Mouse (Mus musculus) cerebellum, postnatal 25 days (tissue): ENCODE measurements around the gene Man1c1.

ENCODE experiments used
- DNase-seq, 2 experiments: peaks; one replicate each; pipeline ENCODE4 v3.0.0; 2021; ENCODE audit warnings: mixed read lengths in 2 of 2

Gene Man1c1

GRCm38 (mm10) chr4:134572449-134573300 lies 131.4 kb downstream of the Man1c1 start:
- DNase-seq: no peak

DNA sequence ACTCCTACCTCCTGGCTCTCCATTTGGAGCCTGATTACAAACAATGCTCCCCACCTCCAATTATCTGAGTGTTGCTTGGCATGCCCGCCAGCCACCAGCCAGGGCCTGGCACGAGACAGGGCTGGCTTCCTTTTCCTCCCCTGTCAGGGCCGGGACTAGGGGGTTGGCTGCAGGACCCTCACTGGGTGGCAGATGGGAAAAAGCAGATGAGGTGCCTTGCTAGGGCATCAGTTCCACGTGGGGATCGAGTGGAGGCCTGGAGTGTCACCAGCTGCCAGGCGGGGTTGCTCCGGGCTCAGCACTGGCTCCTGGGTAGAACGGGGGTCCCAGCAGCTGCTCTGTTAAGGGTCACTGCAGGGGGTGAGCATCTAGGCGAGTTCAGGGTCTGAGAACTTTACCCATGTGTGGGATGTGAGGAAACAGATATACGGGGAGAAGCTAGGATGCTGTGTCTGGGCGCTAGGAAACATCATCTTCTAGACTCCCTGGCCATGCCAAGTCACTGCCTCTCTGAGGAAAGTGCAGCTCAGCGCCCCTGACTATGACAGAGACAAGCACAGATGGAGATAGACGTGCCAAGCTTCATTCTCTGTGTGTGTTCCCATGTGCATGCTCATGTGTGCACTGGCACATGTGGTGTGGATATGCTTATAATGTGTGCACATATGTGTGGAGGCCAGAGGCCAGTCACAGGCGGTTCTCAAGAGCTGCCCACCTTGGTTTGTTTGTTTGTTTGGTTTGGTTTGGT lies 133.2 kb downstream of the Man1c1 start:
- peak; percentile 46 to 55 for DNase-seq

DNA sequence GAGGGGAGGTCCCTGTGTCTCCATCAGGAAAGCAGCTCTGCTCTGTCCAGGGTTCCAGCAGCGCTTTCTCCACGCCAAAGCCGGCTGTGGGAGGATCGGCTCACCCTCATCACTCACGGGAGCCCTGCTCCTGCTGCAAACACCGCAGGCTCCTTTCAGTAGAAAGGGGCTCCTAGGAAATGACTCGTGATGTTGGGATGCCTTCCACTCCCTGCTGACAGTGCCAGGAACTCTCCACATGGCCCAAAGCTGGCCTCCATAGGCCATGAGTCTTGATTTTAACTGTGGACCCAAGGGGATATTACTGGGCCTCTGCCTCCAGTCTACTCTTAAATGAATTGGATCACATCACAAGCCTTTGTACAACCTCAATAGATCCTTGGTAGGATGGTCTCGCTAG lies 134.3 kb downstream of the Man1c1 start:
- no peak for DNase-seq

- peak; percentile 52 to 71 for DNase-seq
Measured at GRCm38 (mm10) chr4:134569205-134569604, 134.9 kb downstream of the Man1c1 start.

DNA sequence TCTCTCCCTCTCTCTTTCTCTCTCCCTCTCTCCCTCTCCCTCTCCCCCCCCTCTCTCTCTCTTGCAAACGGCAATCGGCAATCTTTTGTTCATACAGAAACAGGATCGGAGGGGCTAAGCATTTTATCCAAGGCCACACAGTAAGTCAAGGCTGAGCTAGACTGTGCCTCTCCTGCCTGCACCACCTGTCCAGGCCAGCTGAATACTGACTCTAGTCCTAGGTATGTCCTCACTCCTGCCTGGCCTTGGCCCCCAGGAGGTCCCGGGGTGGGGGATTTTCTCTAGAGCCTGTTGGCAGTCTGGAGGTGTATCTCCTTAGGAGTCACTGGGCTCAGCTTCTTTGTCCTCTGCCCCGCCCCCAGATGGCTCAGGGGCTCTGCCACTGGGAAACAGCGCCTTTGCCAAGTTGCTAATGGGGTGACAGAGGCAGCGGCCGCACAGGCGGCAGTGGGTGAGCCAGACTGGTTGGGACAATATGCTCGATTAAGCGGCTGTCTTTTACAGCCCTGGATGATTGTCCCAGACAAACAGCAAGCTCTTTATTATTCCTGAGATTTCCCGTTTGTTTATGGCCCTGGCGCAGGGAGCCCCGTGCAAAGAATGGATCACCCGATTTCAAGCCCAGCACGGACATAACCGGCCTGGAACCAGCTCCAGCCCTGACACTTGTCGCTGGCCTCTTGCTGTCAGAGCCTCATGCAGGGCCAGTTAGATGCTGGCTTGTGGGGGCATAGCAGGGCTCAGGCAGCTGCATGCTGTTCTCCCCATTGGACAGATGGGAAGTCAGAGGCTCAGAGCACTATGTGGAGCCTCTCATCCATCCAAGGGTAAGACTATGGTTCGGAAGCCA lies 136.5 kb downstream of the Man1c1 start:
- peak; percentile 52 to 72 for DNase-seq

- peak; percentile 56 to 60 for DNase-seq
Measured at GRCm38 (mm10) chr4:134564093-134564492, 140.0 kb downstream of the Man1c1 start.

DNA sequence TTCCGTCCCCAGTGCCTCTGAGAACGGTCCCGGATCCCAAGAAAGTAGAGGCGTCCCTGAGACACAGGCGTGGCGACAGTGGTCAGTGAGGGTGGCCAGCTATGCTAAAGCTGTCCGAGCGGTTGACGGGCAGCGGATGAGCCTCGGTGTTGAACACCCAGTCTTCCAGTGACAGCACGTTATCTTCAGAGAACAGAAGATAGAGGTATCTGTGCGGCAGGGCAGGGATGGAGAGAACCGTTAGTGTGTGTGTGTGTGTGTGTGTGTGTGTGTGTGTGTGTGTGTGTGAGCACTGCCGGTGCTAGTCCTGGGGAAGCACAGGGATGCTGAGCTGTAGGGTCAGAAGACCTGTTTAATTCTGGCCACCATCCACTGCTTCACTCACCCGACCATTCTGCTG lies 140.5 kb downstream of the Man1c1 start:
- peak in 1 of 2 experiments; percentile 28 for DNase-seq

- DNase-seq: peak; percentile 68 to 72
Measured at GRCm38 (mm10) chr4:134562014-134562413, 142.1 kb downstream of the Man1c1 start.

GRCm38 (mm10) chr4:134560699-134561098 lies 143.4 kb downstream of the Man1c1 start:
- no peak for DNase-seq

GRCm38 (mm10) chr4:134559154-134559553 lies 144.9 kb downstream of the Man1c1 start:
- DNase-seq: no peak

DNA sequence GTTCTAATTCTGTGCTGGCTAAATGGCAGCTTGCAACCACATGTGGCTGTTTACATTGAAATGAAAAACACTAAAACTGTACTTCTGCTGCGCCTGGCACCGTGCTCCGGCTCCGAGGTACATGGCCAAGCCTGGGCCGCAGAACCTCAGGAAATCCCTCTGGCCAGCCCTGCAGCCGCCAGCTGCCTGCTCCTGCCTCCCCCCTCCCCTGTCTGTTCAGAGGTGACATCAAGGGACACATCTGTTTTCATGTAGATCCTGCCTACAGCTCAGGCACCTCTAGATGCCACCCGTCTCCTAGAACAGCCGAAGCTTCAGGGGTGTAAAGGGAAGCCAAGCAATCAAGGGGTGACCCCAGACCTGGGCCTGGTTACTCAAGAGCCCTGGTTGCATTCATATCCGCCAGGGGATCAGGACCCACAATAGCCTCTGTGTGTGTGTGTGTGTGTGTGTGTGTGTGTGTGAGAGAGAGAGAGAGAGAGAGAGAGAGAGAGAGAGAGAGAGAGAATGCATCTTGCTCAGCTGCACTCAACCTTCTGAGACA lies 145.4 kb downstream of the Man1c1 start:
- DNase-seq: no peak

GRCm38 (mm10) chr4:134557626-134558249 lies 146.4 kb downstream of the Man1c1 start:
- no peak for DNase-seq

DNA sequence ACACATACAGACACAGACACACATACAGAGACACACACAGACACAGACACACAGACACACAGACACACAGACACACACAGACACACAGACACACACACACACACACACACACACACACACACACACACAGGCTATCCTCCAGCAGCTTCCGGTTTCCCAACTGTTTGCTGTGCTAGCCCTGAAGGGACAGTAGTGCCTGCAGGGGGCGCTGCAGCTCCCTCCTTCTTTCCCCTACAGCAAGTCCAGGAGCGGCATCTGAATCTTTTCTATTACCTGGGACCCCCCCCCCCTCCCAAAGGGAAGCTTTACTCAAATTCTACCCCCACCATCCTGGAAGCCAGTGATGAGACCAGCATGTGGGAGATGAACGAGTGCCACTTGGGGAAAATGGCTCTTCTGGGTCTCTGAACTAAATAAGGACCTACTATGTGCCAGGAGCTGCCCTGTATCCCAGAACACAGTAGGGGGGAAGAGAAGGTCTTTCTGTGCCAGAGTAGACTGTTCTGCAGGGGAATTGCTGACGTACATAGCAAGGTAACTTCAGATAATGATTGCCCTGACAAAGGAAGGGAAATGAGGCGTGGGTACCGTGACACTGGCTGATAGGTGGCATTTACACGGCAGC lies 148.0 kb downstream of the Man1c1 start:
- peak; percentile 55 to 77 for DNase-seq

DNA sequence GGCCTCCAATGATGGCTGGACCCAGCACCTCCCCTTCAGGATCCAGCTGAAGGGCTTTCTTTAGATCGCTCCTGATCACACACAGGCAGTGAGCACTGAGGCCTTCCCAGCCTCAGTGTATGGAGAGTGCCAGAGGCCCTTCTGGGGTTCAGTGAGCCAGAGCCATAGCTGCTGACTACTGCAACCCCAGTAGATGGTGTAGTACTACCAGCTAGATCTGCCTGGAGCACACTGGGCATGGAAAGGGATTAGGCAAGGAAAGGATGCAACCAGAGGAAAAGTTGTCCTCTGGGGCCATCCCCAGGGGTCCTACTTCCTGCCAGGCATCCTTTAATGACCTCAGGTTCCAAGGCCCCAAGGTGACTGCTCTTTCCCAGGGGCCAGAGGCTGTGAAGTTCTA lies 150.5 kb downstream of the Man1c1 start:
- no peak for DNase-seq

GRCm38 (mm10) chr4:134551494-134552316 lies 152.4 kb downstream of the Man1c1 start, which contains the start of gene Selenon:
TSS of gene Selenon (minus strand) at chr4:134552166.
- DNase-seq: peak; percentile 83 to 88

DNA sequence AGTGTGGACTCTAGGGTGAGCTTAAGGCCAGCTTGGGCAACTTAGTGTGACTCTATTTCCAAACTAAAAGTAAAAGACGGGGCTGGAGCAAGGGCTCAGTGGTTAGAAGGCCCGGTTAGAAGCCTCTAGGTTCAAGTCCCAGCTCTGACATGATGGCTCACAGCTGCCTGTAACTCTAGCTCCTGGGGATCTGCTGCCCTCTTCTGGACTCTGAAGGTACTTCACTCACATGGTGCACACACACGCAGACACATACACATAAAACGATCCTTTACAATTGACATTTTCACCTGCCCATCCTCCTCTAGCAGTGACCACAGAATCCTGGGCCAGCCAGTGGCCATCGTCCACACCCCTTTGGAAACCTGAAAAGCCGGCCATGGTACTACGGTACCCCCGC lies 154.2 kb downstream of the Man1c1 start:
- DNase-seq: peak in 1 of 2 experiments; percentile 21

- peak; percentile 25 to 51 for DNase-seq
Measured at GRCm38 (mm10) chr4:134548169-134548938, 155.7 kb downstream of the Man1c1 start.

GRCm38 (mm10) chr4:134546814-134547705 lies 157.0 kb downstream of the Man1c1 start:
- peak; percentile 61 to 83 for DNase-seq

DNA sequence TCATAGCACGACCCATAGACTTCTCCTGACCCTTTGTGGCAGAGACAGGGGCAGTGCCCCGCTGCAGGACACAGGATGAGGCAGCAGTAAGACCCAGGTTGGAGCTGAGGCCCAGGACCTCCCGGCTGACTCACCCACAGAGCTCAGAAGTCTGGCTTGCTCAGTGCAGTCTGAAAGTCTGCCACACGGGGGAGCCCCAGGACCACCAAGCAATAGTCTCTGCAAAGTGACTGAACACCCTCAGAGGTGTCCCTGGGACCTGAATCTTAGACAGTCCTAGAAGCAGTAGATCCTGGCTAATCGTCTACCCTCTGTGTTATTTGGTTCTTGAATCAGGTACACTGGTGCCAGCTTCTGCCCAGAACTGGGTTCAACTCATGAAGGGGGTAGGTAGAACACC lies 160.8 kb downstream of the Man1c1 start:
- DNase-seq: peak; percentile 97 to 98
